Mouse (Mus musculus): ENCODE data around the gene Nek4. TPM values are rescaled to one million over a fixed set of nuclear protein-coding genes. Genes with fewer than 3 reads are reported as not detected.

The Nek4 gene
- polyA plus RNA-seq (2014; fragmentation: Nextera tagmentation; extraction: Ambion mirVana) = 10.7 and 14.3 TPM in 2 replicates

DNA sequence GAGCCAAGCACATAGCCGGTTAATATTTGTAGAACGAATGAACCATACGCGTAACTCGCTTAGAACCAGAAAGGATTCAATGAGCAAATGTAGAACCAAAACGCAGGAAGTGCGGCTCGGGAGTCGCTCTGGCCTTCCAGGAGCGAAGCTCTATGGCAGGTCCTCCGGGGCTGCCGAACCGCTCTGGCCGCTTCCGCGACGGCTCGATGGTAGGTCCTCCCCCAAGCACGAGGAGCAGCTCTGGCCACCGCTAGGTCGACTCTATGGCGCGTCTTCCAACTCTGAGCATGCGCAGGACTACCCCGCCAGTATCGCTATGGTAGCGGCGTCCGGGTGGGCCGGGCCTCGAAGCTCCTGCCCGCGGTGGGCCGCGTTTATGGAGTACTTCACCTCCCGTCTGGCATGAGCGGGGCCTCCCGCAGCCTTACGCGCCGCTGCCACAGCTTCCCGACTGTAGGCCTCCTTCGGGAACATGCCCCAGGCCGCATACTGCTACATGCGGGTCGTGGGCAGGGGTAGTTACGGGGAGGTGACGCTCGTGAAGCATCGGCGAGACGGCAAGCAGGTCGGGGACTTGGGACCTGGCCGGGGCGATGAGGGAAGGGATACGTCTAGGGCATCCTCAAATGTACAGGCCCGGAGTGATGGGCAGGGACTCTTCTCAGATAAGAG is at the start of gene Nek4:
TSS of gene Nek4 (plus strand) at position 224 of the 672 bp plus-strand sequence.
- peak; percentile 99 for ATAC-seq (ENCODE audit: insufficient number of reproducible peaks, insufficient read depth, low FRiP score, low read depth)
- Histone ChIP-seq H3K4me2 (replicated peaks; ENCODE audit: low read depth, low read length) (peak within 1 kb of the TSS; percentile 63), H3K27me3 (ENCODE audit: control insufficient read depth, insufficient read depth, low read length) (no peaks in the 10 kb centered on the region), H3K4me1 (ENCODE audit: control insufficient read depth, insufficient read depth, low read length) (peaks cover 3% of the 10 kb centered on the region; the same call in 1 of the 2 replicates), H3K27ac (ENCODE audit: low read length) (peak within 1 kb of the TSS; percentile 4; the same call in 1 of the 2 replicates), H3K9ac (replicated peaks; ENCODE audit: low read depth, low read length) (peak within 1 kb of the TSS; percentile 84), H3K9me3 (ENCODE audit: control insufficient read depth, low read depth, low read length) (no peaks in the 10 kb centered on the region), H3K4me3 (ENCODE audit: low read depth, low read length) (peak within 1 kb of the TSS; percentile 84), H3K36me3 (ENCODE audit: control insufficient read depth, insufficient read depth, low read length) (peaks cover 2% of the 10 kb centered on the region; the same call in 1 of the 2 replicates)
- under 1% methylated on average over 57 of the region's 57 CpGs for WGBS

DNA sequence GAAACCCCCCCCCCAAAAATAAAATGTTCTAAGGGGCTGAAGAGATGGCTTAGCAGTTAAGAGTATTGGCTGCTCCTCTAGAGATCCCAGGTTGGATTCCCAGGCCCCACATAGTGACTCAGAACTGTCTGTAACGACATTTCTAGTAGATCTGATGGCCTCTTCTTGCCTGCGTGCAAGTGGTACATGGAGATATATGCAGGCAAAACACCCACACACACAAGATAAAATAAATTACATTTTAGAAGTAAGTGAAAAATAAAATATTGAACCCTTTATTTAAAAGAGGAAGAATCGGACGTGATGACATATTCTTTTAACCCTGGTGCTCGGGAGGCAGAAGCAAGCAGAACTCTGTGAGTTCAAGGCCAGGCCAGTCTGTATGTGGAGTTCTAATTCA is 48.5 kb upstream of the Nek4 start:
- Histone ChIP-seq H3K4me1 (ENCODE audit: control insufficient read depth, insufficient read depth, low read length) (no peaks in the 10 kb centered on the region), H3K9ac (replicated peaks; ENCODE audit: low read depth, low read length) (no peak overlapping the region), H3K4me2 (replicated peaks; ENCODE audit: low read depth, low read length) (no peak overlapping the region), H3K4me3 (ENCODE audit: low read depth, low read length) (no peak overlapping the region), H3K36me3 (ENCODE audit: control insufficient read depth, insufficient read depth, low read length) (no peaks in the 10 kb centered on the region), H3K27me3 (ENCODE audit: control insufficient read depth, insufficient read depth, low read length) (no peaks in the 10 kb centered on the region), H3K9me3 (ENCODE audit: control insufficient read depth, low read depth, low read length) (peaks cover 3% of the 10 kb centered on the region; the same call in 1 of the 2 replicates), H3K27ac (ENCODE audit: low read length) (no peak overlapping the region)
- 88% methylated on average over 5 of the region's 5 CpGs for WGBS
- no peak for ATAC-seq (ENCODE audit: insufficient number of reproducible peaks, insufficient read depth, low FRiP score, low read depth)

DNA sequence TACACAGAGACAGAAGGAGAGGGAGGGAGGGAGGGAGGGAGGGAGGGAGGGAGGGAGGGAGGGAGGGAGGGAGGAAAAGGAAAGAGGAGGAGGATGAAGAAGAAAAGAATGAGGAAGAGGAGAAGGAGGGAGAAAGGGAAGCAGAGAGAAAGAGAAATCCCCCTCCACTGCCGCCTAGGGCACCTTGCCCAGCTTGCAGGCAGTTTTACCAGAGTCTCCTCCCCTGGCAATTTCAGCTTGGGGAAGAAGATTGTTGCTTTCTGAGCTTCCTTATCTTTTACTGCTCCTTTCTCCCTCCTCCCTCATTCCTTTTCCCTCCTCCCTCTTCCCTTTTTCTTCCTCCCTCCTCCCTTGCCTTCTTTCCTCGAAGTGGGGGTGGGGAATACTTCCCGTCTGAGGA is 48.1 kb upstream of the Nek4 start:
- no peak overlapping the region for H3K9ac ChIP-seq (replicated peaks; ENCODE audit: low read depth, low read length)
- H3K27ac ChIP-seq (ENCODE audit: low read length) = no peak overlapping the region
- H3K9me3 ChIP-seq (ENCODE audit: control insufficient read depth, low read depth, low read length) = peaks cover 3% of the 10 kb centered on the region; the same call in 1 of the 2 replicates
- no peaks in the 10 kb centered on the region for H3K36me3 ChIP-seq (ENCODE audit: control insufficient read depth, insufficient read depth, low read length)
- H3K4me1 ChIP-seq (ENCODE audit: control insufficient read depth, insufficient read depth, low read length) = no peaks in the 10 kb centered on the region
- H3K4me2 ChIP-seq (replicated peaks; ENCODE audit: low read depth, low read length) = no peak overlapping the region
- no peak for ATAC-seq (ENCODE audit: insufficient number of reproducible peaks, insufficient read depth, low FRiP score, low read depth)
- 73% methylated on average over 3 of the region's 3 CpGs for WGBS
- no peaks in the 10 kb centered on the region for H3K27me3 ChIP-seq (ENCODE audit: control insufficient read depth, insufficient read depth, low read length)
- H3K4me3 ChIP-seq (ENCODE audit: low read depth, low read length) = no peak overlapping the region

DNA sequence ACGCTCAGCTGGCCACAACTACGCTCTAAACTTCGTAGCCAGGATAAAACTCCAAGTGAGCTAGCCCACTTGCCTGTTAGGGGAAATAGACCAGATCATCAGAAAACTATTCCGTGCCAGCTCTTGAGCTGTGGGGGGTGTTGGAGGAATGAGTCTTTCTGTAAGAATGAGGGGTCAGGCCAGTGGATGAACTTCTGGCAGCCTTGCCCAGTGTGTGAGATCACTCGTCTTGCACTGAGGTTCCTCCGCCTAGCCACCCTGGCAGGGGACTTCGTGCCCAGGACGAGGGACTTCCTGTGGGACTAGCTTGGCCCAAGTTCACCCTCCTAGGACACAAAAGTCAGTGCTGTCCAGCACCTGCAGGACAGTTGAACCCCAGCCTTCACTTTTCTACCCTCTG is 46.9 kb upstream of the Nek4 start:
- H3K9me3 ChIP-seq (ENCODE audit: control insufficient read depth, low read depth, low read length) = peaks cover 2% of the 10 kb centered on the region; the same call in 1 of the 2 replicates
- ATAC-seq (ENCODE audit: insufficient number of reproducible peaks, insufficient read depth, low FRiP score, low read depth) = no peak
- H3K4me1 ChIP-seq (ENCODE audit: control insufficient read depth, insufficient read depth, low read length) = no peaks in the 10 kb centered on the region
- H3K4me2 ChIP-seq (replicated peaks; ENCODE audit: low read depth, low read length) = no peak overlapping the region
- WGBS = 90% methylated on average over 8 of the region's 8 CpGs
- no peak overlapping the region for H3K4me3 ChIP-seq (ENCODE audit: low read depth, low read length)
- no peaks in the 10 kb centered on the region for H3K36me3 ChIP-seq (ENCODE audit: control insufficient read depth, insufficient read depth, low read length)
- no peak overlapping the region for H3K27ac ChIP-seq (ENCODE audit: low read length)
- no peak overlapping the region for H3K9ac ChIP-seq (replicated peaks; ENCODE audit: low read depth, low read length)
- H3K27me3 ChIP-seq (ENCODE audit: control insufficient read depth, insufficient read depth, low read length) = no peaks in the 10 kb centered on the region

DNA sequence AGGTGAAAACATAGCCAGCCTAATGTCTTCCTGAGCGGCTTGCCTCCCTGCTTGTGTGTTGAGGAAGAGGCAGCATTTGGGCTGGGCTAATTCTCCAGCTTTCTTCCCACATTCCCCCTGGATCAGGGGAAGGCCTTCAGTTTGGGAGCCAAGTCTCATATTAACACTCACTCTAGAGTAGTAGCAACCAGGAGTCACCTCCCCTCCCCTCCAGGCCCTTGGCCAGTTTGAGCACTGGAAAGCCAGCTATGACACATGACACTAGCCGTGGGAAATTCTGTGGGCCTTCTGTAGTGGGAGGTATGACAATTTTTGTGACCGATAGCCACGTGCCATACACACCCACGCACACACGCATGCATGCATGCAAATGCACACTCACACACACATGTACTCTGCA is 45.2 kb upstream of the Nek4 start:
- WGBS = 89% methylated on average over 6 of the region's 6 CpGs
- H3K4me2 ChIP-seq (replicated peaks; ENCODE audit: low read depth, low read length) = no peak overlapping the region
- H3K27me3 ChIP-seq (ENCODE audit: control insufficient read depth, insufficient read depth, low read length) = no peaks in the 10 kb centered on the region
- no peak overlapping the region for H3K27ac ChIP-seq (ENCODE audit: low read length)
- H3K9ac ChIP-seq (replicated peaks; ENCODE audit: low read depth, low read length) = no peak overlapping the region
- H3K9me3 ChIP-seq (ENCODE audit: control insufficient read depth, low read depth, low read length) = no peaks in the 10 kb centered on the region
- H3K4me3 ChIP-seq (ENCODE audit: low read depth, low read length) = no peak overlapping the region
- ATAC-seq (ENCODE audit: insufficient number of reproducible peaks, insufficient read depth, low FRiP score, low read depth) = no peak
- H3K36me3 ChIP-seq (ENCODE audit: control insufficient read depth, insufficient read depth, low read length) = no peaks in the 10 kb centered on the region
- H3K4me1 ChIP-seq (ENCODE audit: control insufficient read depth, insufficient read depth, low read length) = no peaks in the 10 kb centered on the region

DNA sequence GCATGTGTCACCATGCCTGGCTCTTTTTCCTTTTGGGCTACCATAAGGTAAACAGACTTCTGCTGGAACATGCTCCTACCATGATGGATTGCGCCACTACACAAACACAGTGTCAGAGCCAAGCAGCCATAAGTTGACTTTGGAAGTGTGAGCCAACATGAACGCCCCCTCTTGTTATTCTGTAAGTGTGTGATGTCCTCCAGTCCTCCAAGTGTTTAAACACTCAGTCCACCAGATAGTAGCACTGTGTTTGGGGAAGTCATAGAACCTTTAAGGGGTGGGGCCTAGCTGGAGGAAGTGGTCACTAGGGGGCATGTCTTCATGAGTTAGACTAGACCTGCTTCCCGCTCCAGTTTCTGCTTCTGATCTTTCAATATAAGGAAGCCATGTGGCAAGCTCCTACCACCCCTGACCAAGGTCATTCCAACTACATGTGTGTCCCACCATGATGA is 43.3 kb upstream of the Nek4 start:
- WGBS = 40% methylated on average over 3 of the region's 3 CpGs
- Histone ChIP-seq H3K9ac (replicated peaks; ENCODE audit: low read depth, low read length) (no peak overlapping the region), H3K4me3 (ENCODE audit: low read depth, low read length) (no peak overlapping the region), H3K36me3 (ENCODE audit: control insufficient read depth, insufficient read depth, low read length) (no peaks in the 10 kb centered on the region), H3K4me2 (replicated peaks; ENCODE audit: low read depth, low read length) (no peak overlapping the region), H3K4me1 (ENCODE audit: control insufficient read depth, insufficient read depth, low read length) (no peaks in the 10 kb centered on the region), H3K27me3 (ENCODE audit: control insufficient read depth, insufficient read depth, low read length) (no peaks in the 10 kb centered on the region), H3K9me3 (ENCODE audit: control insufficient read depth, low read depth, low read length) (no peaks in the 10 kb centered on the region), H3K27ac (ENCODE audit: low read length) (no peak overlapping the region)
- ATAC-seq (ENCODE audit: insufficient number of reproducible peaks, insufficient read depth, low FRiP score, low read depth) = peak; percentile 63; the same call in 1 of the 2 replicates

DNA sequence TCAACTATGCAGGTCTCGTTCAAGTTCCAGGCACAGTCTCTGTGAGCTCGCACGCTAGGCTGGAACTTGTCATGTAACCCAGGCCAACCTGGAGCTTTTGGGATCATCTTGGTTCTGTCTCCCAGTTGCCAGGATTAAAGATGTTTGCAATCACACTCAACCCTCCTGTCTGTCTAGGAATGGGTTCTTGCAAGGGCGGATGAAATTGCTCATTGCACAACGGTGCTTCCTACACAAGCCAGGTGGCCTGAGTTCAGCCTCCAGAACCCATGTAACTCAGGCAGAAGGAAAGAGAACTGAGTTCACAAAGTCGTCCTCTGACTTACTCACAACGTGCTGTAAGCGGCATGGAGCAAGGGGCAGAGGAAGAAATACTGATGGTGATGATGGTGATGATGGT is 40.0 kb upstream of the Nek4 start:
- no peak for ATAC-seq (ENCODE audit: insufficient number of reproducible peaks, insufficient read depth, low FRiP score, low read depth)
- H3K27ac ChIP-seq (ENCODE audit: low read length) = no peak overlapping the region
- WGBS = 89% methylated on average over 8 of the region's 8 CpGs

DNA sequence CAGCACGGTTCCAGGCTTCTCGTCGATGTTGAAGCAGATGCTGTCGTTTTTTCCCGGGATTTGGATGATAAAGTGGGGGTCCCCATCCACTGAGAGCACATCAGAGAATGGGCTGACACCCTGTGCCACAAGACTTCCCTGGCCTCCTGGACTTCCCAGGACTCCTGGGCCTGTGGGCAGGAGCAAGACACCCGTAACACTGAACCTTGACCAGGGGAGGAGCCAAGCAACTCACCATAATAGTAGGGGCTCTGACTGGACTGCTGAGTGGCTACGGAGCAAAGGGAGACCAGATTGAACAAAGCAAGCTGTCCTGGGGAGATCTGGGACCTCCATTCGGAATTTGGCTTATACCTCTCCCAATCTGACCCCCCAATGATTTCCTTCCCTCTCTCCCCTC is 38.5 kb upstream of the Nek4 start:
- no peaks in the 10 kb centered on the region for H3K27me3 ChIP-seq (ENCODE audit: control insufficient read depth, insufficient read depth, low read length)
- no peak overlapping the region for H3K4me2 ChIP-seq (replicated peaks; ENCODE audit: low read depth, low read length)
- H3K4me3 ChIP-seq (ENCODE audit: low read depth, low read length) = no peak overlapping the region
- H3K9ac ChIP-seq (replicated peaks; ENCODE audit: low read depth, low read length) = no peak overlapping the region
- no peak overlapping the region for H3K27ac ChIP-seq (ENCODE audit: low read length)
- no peaks in the 10 kb centered on the region for H3K4me1 ChIP-seq (ENCODE audit: control insufficient read depth, insufficient read depth, low read length)
- H3K36me3 ChIP-seq (ENCODE audit: control insufficient read depth, insufficient read depth, low read length) = no peaks in the 10 kb centered on the region
- 79% methylated on average over 8 of the region's 8 CpGs for WGBS
- H3K9me3 ChIP-seq (ENCODE audit: control insufficient read depth, low read depth, low read length) = no peaks in the 10 kb centered on the region
- ATAC-seq (ENCODE audit: insufficient number of reproducible peaks, insufficient read depth, low FRiP score, low read depth) = no peak

More for the DNA sequence above, 40.0 kb upstream of the Nek4 start:
- no peak overlapping the region for H3K4me3 ChIP-seq (ENCODE audit: low read depth, low read length)
- no peaks in the 10 kb centered on the region for H3K9me3 ChIP-seq (ENCODE audit: control insufficient read depth, low read depth, low read length)
- H3K36me3 ChIP-seq (ENCODE audit: control insufficient read depth, insufficient read depth, low read length) = no peaks in the 10 kb centered on the region
- H3K27me3 ChIP-seq (ENCODE audit: control insufficient read depth, insufficient read depth, low read length) = no peaks in the 10 kb centered on the region
- H3K4me1 ChIP-seq (ENCODE audit: control insufficient read depth, insufficient read depth, low read length) = no peaks in the 10 kb centered on the region
- H3K4me2 ChIP-seq (replicated peaks; ENCODE audit: low read depth, low read length) = no peak overlapping the region
- H3K9ac ChIP-seq (replicated peaks; ENCODE audit: low read depth, low read length) = no peak overlapping the region

DNA sequence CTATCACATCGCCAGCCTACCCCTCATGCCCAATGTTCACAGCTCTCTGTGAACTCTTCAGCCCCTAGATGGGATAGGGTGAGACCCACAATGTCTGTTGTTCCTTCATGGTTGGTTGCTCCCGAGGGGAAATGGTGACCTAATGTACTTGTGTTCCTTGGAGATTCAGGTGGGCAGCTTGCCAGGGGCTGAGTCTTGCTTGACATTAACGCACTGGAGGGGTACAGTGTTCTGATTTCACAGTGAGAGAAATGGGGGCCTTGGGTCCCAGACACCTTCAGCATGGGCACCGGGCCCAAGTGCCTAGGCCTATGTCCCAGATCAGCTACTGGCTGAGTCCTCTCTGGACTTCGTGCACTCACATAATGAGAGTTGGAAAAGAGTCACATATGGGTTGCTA is 37.8 kb upstream of the Nek4 start:
- WGBS = 78% methylated on average over 5 of the region's 5 CpGs
- Histone ChIP-seq H3K4me1 (ENCODE audit: control insufficient read depth, insufficient read depth, low read length) (no peaks in the 10 kb centered on the region), H3K27me3 (ENCODE audit: control insufficient read depth, insufficient read depth, low read length) (no peaks in the 10 kb centered on the region)

More for the DNA sequence above, 37.8 kb upstream of the Nek4 start:
- Histone ChIP-seq H3K9ac (replicated peaks; ENCODE audit: low read depth, low read length) (no peak overlapping the region), H3K27ac (ENCODE audit: low read length) (no peak overlapping the region), H3K36me3 (ENCODE audit: control insufficient read depth, insufficient read depth, low read length) (no peaks in the 10 kb centered on the region), H3K9me3 (ENCODE audit: control insufficient read depth, low read depth, low read length) (no peaks in the 10 kb centered on the region), H3K4me3 (ENCODE audit: low read depth, low read length) (no peak overlapping the region), H3K4me2 (replicated peaks; ENCODE audit: low read depth, low read length) (no peak overlapping the region)
- ATAC-seq (ENCODE audit: insufficient number of reproducible peaks, insufficient read depth, low FRiP score, low read depth) = no peak
